Mouse (Mus musculus) cortical plate, adult 2 months (tissue): ENCODE data around the gene Kcnh8.

Source experiments
- CTCF ChIP-seq: fragments of 200-500 bp; IDR thresholded peaks from 2 replicates; pipeline ENCODE4 v1.5.1; 2011; ENCODE audit warnings: mild to moderate bottlenecking, control low read depth, low read length; ENCODE audit not compliant: insufficient read depth; ENCODE audit errors: extremely low read depth
- POLR2A ChIP-seq: fragments of 200-500 bp; IDR thresholded peaks from 2 replicates; pipeline ENCODE4 v1.6.1; 2011; ENCODE audit warnings: mild to moderate bottlenecking, low read length, control low read depth; ENCODE audit not compliant: insufficient read depth; ENCODE audit errors: extremely low read depth

GRCm38 (mm10) chr17:52829678-52830077 lies 227.2 kb downstream of the Kcnh8 start:
- TF ChIP-seq POLR2A: no peak
- no peak for TF ChIP-seq CTCF
